Mouse (Mus musculus): Measurements from ENCODE around the gene Zfand2b. TPM values are rescaled to one million over a fixed set of nuclear protein-coding genes. Genes with fewer than 3 reads are reported as not detected.

Zfand2b gene
- 10 to 100 TPM; 50.4 TPM for total RNA-seq (2023)

GRCm38 (mm10) chr1:75168472-75169464 lies at the start of gene Zfand2b:
Gene Zfand2b, plus strand, starts transcription at chr1:75168646.

GRCm38 (mm10) chr1:75124346-75125321 lies 43.8 kb upstream of the Zfand2b start, which contains the start of gene Nhej1:
Gene Nhej1, minus strand, starts transcription at chr1:75125200.

GRCm38 (mm10) chr1:75133421-75134207 lies 34.8 kb upstream of the Zfand2b start, which contains the start of gene Slc23a3:
Gene Slc23a3, minus strand, starts transcription at chr1:75133890.

GRCm38 (mm10) chr1:75142301-75143261 lies 25.9 kb upstream of the Zfand2b start, which contains the start of the genes Cnppd1 and Retreg2:
Gene Cnppd1, minus strand, starts transcription at chr1:75142711.
Gene Retreg2, plus strand, starts transcription at chr1:75142778.

GRCm38 (mm10) chr1:75180105-75180590 lies 11.7 kb downstream of the Zfand2b start, which contains the start of gene Abcb6:
Gene Abcb6, minus strand, starts transcription at chr1:75180392.

GRCm38 (mm10) chr1:75191622-75192402 lies 23.4 kb downstream of the Zfand2b start, which contains the start of the genes Ankzf1 and Atg9a:
Gene Ankzf1, plus strand, starts transcription at chr1:75192151.
Gene Atg9a, minus strand, starts transcription at chr1:75192196.

GRCm38 (mm10) chr1:75210136-75211087 lies 42.0 kb downstream of the Zfand2b start, which contains the start of the genes Glb1l and Stk16:
Gene Glb1l, minus strand, starts transcription at chr1:75210813.
Gene Stk16, plus strand, starts transcription at chr1:75210838.

GRCm38 (mm10) chr1:75219531-75219930 lies 51.1 kb downstream of the Zfand2b start, which contains the start of gene Tuba4a:
Gene Tuba4a, minus strand, starts transcription at chr1:75219865.

Other genes starting within 250 kb of the Zfand2b start
- not detected for gene Cfap65, start 233.0 kb upstream of the Zfand2b start, total RNA-seq (2023)
- gene Ihh, start 217.0 kb upstream of the Zfand2b start, total RNA-seq (2023), result under 1 TPM in 1 of 2 experiments, not detected in 1; 0.49 TPM
- gene Nhej1, start 43.4 kb upstream of the Zfand2b start, total RNA-seq (2023), result 1 to 10 TPM; 4.0 to 5.6 TPM
- gene Slc23a3, start 34.8 kb upstream of the Zfand2b start, total RNA-seq (2023), result 1 to 10 TPM in 1 of 2 experiments, under 1 TPM in 1; 0.89 to 2.5 TPM
- gene Cnppd1, start 25.9 kb upstream of the Zfand2b start, total RNA-seq (2023), result 100 to 1,000 TPM; 106 to 109 TPM
- gene Retreg2, start 25.9 kb upstream of the Zfand2b start, total RNA-seq (2023), result 10 to 100 TPM; 70.5 to 94.6 TPM
- 1 to 10 TPM; 3.9 to 5.2 TPM for gene Abcb6, start 11.7 kb downstream of the Zfand2b start, total RNA-seq (2023)
- gene Ankzf1, start 23.5 kb downstream of the Zfand2b start, total RNA-seq (2023), result 10 to 100 TPM; 34.6 to 40.2 TPM
- gene Atg9a, start 23.6 kb downstream of the Zfand2b start, total RNA-seq (2023), result 10 to 100 TPM; 35.2 to 35.5 TPM
- gene Glb1l, start 42.2 kb downstream of the Zfand2b start, total RNA-seq (2023), result 10 to 100 TPM; 12.0 to 14.8 TPM
- 10 to 100 TPM; 89.6 to 90.5 TPM for gene Stk16, start 42.2 kb downstream of the Zfand2b start, total RNA-seq (2023)
- gene Tuba4a, start 51.2 kb downstream of the Zfand2b start, total RNA-seq (2023), result 100 to 1,000 TPM; 205 to 218 TPM
- gene A630095N17Rik, start 63.5 kb downstream of the Zfand2b start, total RNA-seq (2023), result not detected
- gene Dnajb2, start 67.8 kb downstream of the Zfand2b start, total RNA-seq (2023), result 10 to 100 TPM; 64.1 to 88.9 TPM
- not detected for gene Ptprn, start 95.9 kb downstream of the Zfand2b start, total RNA-seq (2023)
- gene Resp18, start 109.8 kb downstream of the Zfand2b start, total RNA-seq (2023), result not detected
- gene Dnpep, start 149.3 kb downstream of the Zfand2b start, total RNA-seq (2023), result 10 to 100 TPM; 51.6 to 61.7 TPM
- not detected for gene Des, start 191.7 kb downstream of the Zfand2b start, total RNA-seq (2023)
- gene Speg, start 206.7 kb downstream of the Zfand2b start, total RNA-seq (2023), result not detected

Measured in B cell, adult 67 days (primary cell).